Mouse (Mus musculus) kidney, adult 18-20 months (tissue): ENCODE data around the gene Sorcs2.

Experiments
- DNase-seq: peaks from one replicate; pipeline ENCODE4 v3.0.0; 2021

The Sorcs2 gene

GRCm38 (mm10) chr5:36356659-36357058, 41.3 kb downstream of the Sorcs2 start:
- no peak for DNase-seq

DNA sequence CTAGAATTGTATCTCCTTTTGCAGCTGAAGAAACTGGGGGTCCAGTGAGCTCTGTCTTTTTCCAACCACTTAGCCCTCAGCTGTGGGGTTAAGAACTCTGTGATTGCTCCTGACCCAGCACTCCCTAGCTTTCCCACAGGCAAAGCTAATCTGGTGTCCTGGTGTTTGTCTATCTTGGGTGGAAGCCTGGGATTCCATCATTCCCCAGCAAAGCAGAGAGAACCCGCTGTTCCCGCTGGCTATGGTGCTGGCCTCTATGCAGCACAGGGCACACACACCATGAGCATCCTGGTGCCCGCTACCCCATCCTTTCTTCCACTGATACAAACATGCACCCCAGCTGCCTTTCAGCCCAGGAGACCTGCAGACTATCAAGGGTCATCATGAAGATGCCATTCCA, 42.3 kb downstream of the Sorcs2 start:
- DNase-seq, result no peak

- no peak for DNase-seq
Observed at GRCm38 (mm10) chr5:36353679-36354078, 44.3 kb downstream of the Sorcs2 start.

DNA sequence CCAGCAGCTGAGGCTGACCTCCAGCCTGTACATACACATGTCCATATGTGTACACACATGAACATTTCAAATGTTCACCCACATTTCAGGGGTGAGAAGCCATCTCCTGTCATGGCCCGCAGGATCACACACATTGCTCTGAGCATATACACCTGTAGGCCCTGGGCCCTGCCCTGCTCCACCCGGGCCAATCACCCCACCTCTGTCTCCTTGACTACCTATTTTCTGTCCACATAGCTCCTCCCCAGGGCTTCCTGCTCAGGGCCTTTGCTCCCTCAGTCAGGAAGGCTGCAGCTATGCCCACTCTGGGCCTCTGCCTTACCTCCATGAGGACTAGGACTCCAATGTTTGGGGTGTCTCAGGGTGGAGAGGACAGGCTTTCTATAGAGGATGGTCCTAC, 44.7 kb downstream of the Sorcs2 start:
- DNase-seq, result no peak

- DNase-seq, result no peak
Observed at GRCm38 (mm10) chr5:36346698-36347097, 51.2 kb downstream of the Sorcs2 start.

DNA sequence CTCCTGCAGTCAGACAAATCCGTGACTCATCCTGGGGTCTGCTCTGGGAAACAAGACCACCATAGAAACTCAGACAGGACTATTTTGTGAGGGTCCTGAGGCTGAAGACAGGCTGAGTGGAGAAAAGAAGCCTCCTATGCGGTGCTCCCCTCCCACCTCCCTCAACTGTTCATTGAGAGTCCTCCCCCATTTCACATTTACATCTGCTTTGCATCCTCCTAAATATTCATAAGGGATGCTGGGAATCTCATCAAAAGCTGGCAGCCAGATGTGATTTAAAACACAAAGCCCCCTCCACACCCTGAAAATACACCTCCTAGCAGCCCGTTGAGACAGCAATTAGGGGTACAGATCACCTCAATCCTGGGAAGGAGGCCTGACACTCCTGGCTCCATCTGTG, 58.7 kb downstream of the Sorcs2 start:
- no peak for DNase-seq

GRCm38 (mm10) chr5:36336252-36336651, 61.7 kb downstream of the Sorcs2 start:
- DNase-seq, result no peak

DNA sequence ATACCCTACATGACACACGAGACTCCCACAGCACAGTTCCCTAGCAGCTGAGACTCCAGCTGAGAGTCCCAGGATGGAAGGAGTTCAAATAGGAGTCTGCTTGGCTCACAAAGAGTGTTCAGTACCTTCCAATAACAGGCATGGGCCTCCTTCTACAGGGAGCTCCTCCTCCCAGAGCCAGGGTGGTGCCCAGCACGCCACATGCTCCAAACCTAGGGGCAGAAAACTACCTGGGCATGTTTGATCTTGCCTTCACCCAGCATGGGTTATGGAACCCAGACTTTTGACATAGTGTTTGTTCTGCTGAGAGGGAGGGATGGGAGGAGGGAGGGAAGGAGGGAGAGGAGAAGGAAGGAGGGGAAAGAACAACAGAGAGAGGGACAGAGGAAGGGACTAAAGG, 62.3 kb downstream of the Sorcs2 start:
- DNase-seq, result no peak

- no peak for DNase-seq
Observed at GRCm38 (mm10) chr5:36334227-36334626, 63.7 kb downstream of the Sorcs2 start.

DNA sequence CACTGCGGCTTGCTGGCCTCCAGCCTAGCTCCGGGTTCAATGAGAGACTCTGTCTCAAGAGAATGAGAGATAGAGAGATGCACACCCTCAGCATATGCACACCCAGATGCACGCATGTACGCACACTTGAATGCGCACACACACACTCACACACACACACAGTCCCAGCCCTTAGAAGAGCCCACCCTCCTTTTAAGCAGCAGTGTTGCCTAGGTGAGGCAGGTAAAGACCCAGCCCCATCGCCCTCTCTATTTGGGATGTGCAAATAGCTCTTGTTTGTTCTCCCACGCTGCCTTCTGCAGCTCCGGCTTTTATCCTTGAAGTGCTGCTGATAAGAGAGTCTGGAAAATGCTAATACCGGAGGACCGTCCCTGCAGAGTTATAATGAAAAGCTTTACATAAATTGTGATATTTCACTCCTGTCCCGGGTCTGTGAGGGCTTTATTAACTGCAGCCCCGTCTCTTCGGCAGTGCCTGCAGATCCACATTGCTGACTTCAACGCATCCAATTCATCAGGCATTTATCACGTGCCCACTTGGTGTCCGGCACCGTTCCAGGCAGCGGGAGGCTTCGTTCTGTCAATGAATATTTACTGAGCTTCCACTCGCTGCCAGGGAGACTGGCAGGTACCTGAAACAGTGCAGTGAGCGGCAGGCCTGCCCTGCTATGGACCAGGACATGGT, 67.3 kb downstream of the Sorcs2 start:
- peak; percentile 81 for DNase-seq

DNA sequence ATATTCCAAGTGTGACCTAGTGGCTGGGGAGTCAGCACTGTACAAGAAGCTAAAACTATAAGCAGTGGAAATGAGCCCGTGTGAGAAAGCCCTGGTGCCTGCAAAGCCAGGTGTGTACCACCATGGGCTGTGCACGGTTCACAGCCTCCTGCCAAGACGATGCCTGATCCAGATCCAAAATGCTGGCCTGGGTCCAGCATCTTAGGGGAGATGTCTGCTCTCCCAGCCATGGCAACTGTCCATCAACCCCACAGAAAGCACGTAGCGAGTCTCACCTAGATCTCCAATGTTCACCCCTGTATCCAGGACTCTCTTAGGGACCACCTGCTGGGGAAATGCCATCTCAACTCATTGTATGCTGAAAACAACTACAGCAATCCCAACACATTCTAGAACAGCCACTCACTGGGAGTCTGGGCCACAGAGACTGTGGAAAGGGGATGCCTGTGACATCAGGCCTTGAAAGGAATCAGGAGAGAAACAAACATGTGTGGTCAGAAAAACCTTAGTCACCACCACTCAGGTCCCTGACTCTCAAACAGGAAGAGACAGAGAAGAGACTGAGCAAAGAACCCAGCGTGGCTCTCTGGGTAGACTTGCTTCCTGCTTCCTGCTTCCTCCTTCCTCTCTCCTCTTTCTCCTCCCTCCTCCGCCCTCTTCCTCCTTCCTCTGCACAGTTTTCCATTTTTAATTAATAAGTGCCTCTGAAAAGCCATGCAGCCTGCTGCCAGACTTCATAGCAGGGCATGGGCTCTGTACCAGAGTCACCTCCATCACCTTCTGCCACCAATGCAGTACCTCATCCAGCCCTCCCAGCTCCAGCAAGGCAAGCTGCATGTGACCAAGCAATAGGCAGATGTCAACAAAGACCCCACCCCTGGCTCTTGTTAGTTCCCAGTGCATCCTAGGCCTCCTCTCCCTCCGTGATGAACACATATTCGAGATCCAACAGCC, 71.6 kb downstream of the Sorcs2 start:
- no peak for DNase-seq

GRCm38 (mm10) chr5:36324140-36324572, 73.8 kb downstream of the Sorcs2 start:
- DNase-seq, result no peak

DNA sequence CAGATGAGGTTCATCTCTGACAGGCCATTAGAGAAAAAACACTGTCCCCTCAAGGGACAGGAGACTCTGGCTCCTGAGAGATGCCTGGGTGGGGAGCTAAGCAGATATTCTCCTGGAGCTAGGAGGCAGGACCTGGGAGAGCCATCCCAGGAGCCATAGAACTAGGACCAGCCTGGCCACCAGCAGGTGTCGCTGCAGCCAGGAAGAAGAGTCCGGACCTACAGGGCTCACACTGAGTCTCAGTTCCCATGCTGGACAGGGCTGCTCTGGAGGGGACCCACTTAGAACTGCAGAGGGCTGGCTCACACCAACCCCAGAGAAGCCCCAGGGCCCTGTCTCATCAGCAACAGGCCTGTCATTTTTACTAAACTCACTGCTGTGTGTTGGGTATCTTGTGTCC, 74.4 kb downstream of the Sorcs2 start:
- DNase-seq, result peak; percentile 85

DNA sequence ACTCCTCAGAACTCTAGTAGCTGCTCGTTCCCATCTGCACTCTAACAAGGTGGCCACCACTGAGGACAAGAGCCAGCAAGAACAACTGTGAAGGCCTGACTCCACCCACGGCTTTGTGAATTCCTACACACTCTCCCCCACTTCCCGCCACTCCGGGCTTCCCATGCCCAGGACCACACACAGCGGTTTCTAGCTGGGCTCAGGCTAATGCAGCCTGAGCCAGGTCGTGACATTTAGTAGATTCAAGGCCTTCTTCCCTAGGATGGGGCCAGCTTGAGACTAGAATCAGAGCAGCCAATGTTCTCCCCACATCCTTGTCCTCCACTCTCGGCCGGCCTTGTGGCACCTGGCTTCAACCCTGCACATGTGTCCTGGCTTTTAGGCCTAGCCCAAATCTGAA, 76.4 kb downstream of the Sorcs2 start:
- DNase-seq, result no peak

- DNase-seq, result no peak
Observed at GRCm38 (mm10) chr5:36320667-36321066, 77.3 kb downstream of the Sorcs2 start.

GRCm38 (mm10) chr5:36317641-36318368, 80.1 kb downstream of the Sorcs2 start:
- no peak for DNase-seq

- DNase-seq, result no peak
Observed at GRCm38 (mm10) chr5:36315106-36315505, 82.8 kb downstream of the Sorcs2 start.

DNA sequence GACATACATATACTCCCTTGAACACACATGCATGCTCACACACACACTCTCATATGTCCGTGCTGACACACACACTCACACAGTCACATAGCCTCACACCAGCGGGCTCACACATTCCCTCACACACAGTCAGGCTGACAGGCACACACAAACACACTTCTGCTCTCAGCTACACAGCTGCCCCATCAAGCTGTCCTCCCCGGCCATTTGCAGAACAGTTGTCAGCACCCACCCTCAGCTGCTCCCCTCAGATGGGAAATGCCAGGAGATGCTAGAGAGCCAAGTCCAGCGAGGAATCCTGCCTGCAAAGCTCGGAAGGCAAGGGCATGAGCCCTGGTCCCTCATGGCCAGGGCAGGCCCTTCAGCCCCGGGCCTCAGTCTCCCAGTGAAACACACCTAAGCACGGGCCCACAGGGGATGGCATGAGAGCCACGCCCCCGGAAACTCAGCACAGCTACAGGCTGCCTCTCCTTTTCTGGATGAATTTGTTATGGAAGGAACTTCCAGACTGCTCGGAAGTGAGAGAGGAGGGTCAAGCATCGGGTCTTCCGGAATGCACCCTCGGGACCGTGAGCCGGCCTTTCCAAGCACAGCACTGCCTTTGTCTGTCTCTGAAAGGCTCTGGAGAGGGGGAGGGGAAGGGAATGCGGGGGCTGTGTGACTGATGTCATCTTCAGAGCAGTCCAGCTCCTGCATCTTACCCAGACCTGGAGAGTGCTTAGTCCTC, 84.4 kb downstream of the Sorcs2 start:
- DNase-seq, result peak; percentile 45

GRCm38 (mm10) chr5:36312926-36313325, 85.0 kb downstream of the Sorcs2 start:
- DNase-seq, result no peak

GRCm38 (mm10) chr5:36304299-36304980, 93.5 kb downstream of the Sorcs2 start:
- no peak for DNase-seq

DNA sequence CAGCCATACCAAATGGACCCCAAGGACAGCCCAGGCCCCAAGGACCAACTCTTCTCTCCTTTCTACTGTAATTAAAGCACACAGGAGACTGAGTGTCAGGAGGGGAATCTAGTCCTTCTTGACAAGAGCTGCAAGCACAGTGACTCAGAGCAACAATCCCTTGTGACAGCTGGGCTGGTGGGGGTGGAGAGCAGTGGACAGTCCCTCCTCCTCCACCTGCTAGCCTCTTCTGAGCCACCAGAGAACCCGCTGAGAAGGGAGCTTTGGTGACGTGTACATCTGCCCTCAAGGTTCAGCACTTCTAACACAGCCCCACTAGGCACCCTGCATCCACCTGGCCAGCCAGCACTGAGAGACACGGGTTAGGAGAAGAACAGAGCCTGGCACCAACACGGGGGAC, 96.8 kb downstream of the Sorcs2 start:
- DNase-seq, result no peak

- DNase-seq, result no peak
Observed at GRCm38 (mm10) chr5:36298049-36298448, 99.9 kb downstream of the Sorcs2 start.
